Mouse (Mus musculus) ovary, adult 2 months (tissue): Measurements from ENCODE around the gene Fdxacb1. TPM values are rescaled to one million over a fixed set of nuclear protein-coding genes. Genes with fewer than 3 reads are reported as not detected.

ENCODE experiments used
- polyA plus RNA-seq: library from polyadenylated mRNA; depleted of rRNA; stranded (reverse); fragments of >200 nt; gene quantifications from 2 replicates; pipeline ENCODE4 v1.2.3, GENCODE M21; 2012; rRNA removed

Fdxacb1 gene
- polyA plus RNA-seq: 3.2 and 3.9 TPM in 2 replicates

DNA sequence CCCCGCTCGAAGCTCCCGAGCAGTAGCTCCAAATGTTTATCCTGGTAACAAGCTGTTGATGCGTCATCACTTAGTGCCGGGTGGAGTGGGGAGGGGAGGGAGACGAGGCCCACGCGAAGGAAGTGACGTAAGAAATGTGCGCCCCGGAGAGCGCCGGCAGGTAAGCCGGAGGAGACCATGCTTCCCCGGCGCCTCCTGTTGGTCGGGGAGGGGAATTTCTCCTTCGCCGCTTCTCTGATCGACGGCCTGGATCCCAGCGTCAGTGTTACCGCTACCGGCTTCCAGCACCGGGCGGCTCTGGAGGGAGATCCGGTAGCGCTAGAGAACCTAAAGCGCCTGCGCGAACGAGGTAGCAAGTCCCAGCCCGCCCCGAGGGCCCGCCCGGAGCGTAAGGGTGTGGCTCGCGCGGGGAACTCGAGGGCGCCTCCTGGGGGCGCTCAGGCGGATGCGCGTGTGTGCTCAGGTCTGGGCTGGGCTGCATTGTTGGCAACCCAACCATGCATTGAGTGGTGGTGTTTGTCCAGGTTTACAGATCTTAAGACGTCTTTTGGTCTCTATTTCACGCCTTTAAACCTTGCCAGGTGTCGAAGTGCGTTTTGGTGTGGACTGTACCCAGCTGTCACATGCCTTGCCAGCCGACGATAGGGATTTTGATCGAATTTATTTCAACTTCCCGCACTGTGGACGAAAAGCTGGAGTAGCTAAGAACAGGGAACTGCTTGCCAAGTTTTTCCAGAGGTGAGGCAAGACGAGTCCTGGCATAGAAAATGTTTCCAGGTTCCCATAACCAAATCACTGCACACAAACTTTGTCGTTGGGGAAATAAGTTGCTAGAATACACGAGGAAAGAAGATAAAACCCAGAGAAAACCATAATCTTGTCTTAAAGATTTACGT, at the start of gene Fdxacb1:
Gene Fdxacb1 (plus strand): TSS at position 130 of the 896 bp plus-strand sequence.

GRCm38 (mm10) chr9:50738914-50739870, 28.8 kb upstream of the Fdxacb1 start, which contains the start of gene Dixdc1:
Gene Dixdc1, minus strand, starts transcription at chr9:50739517.

GRCm38 (mm10) chr9:50746214-50746677, 21.8 kb upstream of the Fdxacb1 start, which contains the start of gene 2310030G06Rik:
Gene 2310030G06Rik, minus strand, starts transcription at chr9:50746536.

GRCm38 (mm10) chr9:50751323-50751722, 16.7 kb upstream of the Fdxacb1 start, which contains the start of gene Cryab:
Gene Cryab, plus strand, starts transcription at chr9:50751325.

GRCm38 (mm10) chr9:50752054-50752602, 15.9 kb upstream of the Fdxacb1 start, which contains the start of gene Hspb2:
Gene Hspb2, minus strand, starts transcription at chr9:50752354.

DNA sequence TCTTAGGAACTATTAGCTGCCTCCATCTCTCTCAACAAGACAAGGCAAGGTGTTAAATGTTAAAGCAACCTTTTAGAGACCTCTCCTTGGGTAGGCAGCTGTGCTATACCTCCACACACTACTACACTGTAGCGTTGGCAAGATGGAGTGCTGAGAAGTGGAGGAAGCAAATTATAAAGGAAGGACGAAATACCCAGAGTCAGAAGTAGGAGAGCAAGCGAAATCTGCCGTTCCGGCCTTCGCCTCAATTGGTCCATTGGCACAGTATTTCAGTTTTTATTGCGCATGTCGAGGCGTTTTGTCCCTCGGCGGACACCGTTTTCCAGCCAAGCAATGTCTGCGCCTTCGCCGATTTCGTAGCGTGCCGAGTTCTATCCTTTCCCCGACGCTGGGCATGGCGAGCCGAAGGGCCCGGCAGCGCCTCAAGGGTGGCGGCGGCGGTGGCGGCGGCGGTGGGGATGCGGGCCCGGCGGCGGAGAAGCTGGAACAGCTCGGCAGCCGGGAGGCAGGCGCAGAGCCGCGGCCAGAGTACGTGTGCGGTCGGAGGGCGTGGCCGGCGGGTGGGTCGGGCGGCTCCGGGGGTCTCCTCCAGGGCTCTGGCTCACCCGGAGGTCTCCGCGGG, 7.1 kb downstream of the Fdxacb1 start, which contains the start of the genes Alg9 and 1110032A03Rik:
Gene Alg9 (plus strand): TSS at position 29 of the 622 bp plus-strand sequence.
Gene 1110032A03Rik (minus strand): TSS at position 530 of the 622 bp plus-strand sequence.

Other genes starting within 250 kb of the Fdxacb1 start
- gene Pts, start 239.5 kb upstream of the Fdxacb1 start, polyA plus RNA-seq: 42.0 and 50.7 TPM in 2 replicates
- 3.3 and 5.7 TPM in 2 replicates for gene Il18, start 213.4 kb upstream of the Fdxacb1 start, polyA plus RNA-seq
- 0.60 and 0.83 TPM in 2 replicates for gene Bco2, start 213.1 kb upstream of the Fdxacb1 start, polyA plus RNA-seq
- gene Tex12, start 206.9 kb upstream of the Fdxacb1 start, polyA plus RNA-seq: not detected in 2 replicates
- gene Sdhd, start 164.4 kb upstream of the Fdxacb1 start, polyA plus RNA-seq: 151 and 180 TPM in 2 replicates
- 96.7 and 132 TPM in 2 replicates for gene Timm8b, start 164.3 kb upstream of the Fdxacb1 start, polyA plus RNA-seq
- gene Pih1d2, start 150.9 kb upstream of the Fdxacb1 start, polyA plus RNA-seq: 2.1 and 4.0 TPM in 2 replicates
- 4.7 and 6.4 TPM in 2 replicates for gene Nkapd1, start 150.8 kb upstream of the Fdxacb1 start, polyA plus RNA-seq
- 16.3 and 27.9 TPM in 2 replicates for gene Dlat, start 108.5 kb upstream of the Fdxacb1 start, polyA plus RNA-seq
- 6.7 and 7.7 TPM in 2 replicates for gene Dixdc1, start 28.7 kb upstream of the Fdxacb1 start, polyA plus RNA-seq
- gene 2310030G06Rik, start 21.7 kb upstream of the Fdxacb1 start, polyA plus RNA-seq: 6.0 and 6.2 TPM in 2 replicates
- gene Cryab, start 16.9 kb upstream of the Fdxacb1 start, polyA plus RNA-seq: 67.2 and 114 TPM in 2 replicates
- gene Hspb2, start 15.9 kb upstream of the Fdxacb1 start, polyA plus RNA-seq: 32.9 and 41.2 TPM in 2 replicates
- 27.7 and 30.8 TPM in 2 replicates for gene Alg9, start 6.8 kb downstream of the Fdxacb1 start, polyA plus RNA-seq
- 27.7 and 46.9 TPM in 2 replicates for gene 1110032A03Rik, start 7.3 kb downstream of the Fdxacb1 start, polyA plus RNA-seq
- 9.0 and 10.2 TPM in 2 replicates for gene Ppp2r1b, start 77.1 kb downstream of the Fdxacb1 start, polyA plus RNA-seq
- gene Sik2, start 240.8 kb downstream of the Fdxacb1 start, polyA plus RNA-seq: 28.3 and 56.8 TPM in 2 replicates